Mouse (Mus musculus) midbrain, embryonic 16.5 days (tissue): ENCODE data around the gene Strip1. TPM values are rescaled to one million over a fixed set of nuclear protein-coding genes. Genes with fewer than 3 reads are reported as not detected.
"Not testable (repeated sequence)": the region's sequence is repeated elsewhere in the genome, so short reads cannot be mapped to it uniquely, and the experiment has no call there.

Experiments used
- ATAC-seq: fragments of 200-750 bp; cut with Nextera tagmentation; 2 replicates; pipeline ENCODE4 v1.8.0; 2017; ENCODE audit warnings: moderate TSS enrichment
- H3K27ac ChIP-seq: fragments of 300-500 bp; sonication (generic); 2 replicates; pipeline ENCODE4 v1.5.1; 2014; ENCODE audit warnings: mild to moderate bottlenecking, low read length, mixed read lengths
- H3K27me3 ChIP-seq: fragments of 300-500 bp; sonication (generic); 2 replicates; pipeline ENCODE4 v1.6.1; 2014; ENCODE audit warnings: low read depth, low read length, mixed read lengths; ENCODE audit not compliant: control insufficient read depth, insufficient read depth
- H3K36me3 ChIP-seq: fragments of 300-500 bp; sonication (generic); 2 replicates; pipeline ENCODE4 v1.6.1; 2014; ENCODE audit warnings: mild to moderate bottlenecking, low read length, moderate library complexity, mixed read lengths; ENCODE audit not compliant: control insufficient read depth, insufficient read depth
- H3K4me1 ChIP-seq: fragments of 300-500 bp; sonication (generic); 2 replicates; pipeline ENCODE4 v1.6.1; 2014; ENCODE audit warnings: mild to moderate bottlenecking, low read length, mixed read lengths; ENCODE audit not compliant: control insufficient read depth, insufficient read depth
- H3K4me2 ChIP-seq: fragments of 300-500 bp; sonication (generic); 2 replicates; pipeline ENCODE4 v1.6.1; 2014; ENCODE audit warnings: mild to moderate bottlenecking, low read length, mixed read lengths
- H3K4me3 ChIP-seq: fragments of 300-500 bp; sonication (generic); 2 replicates; pipeline ENCODE4 v1.5.1; 2014; ENCODE audit warnings: low read depth, mild to moderate bottlenecking, low read length, moderate library complexity, mixed read lengths
- H3K9ac ChIP-seq: fragments of 300-500 bp; sonication (generic); 2 replicates; pipeline ENCODE4 v1.6.1; 2014; ENCODE audit warnings: low read depth, low read length, mixed read lengths
- H3K9me3 ChIP-seq: fragments of 300-500 bp; sonication (generic); replicated peaks from 2 replicates; pipeline ENCODE4 v1.6.1; 2014; ENCODE audit warnings: mild to moderate bottlenecking, low read length, mixed read lengths; ENCODE audit not compliant: control insufficient read depth, poor library complexity, severe bottlenecking
- WGBS: fragments of 180-500 bp; shearing (Covaris S2); extraction: QIAGEN DNeasy Blood & Tissue Kit; methylation state at CpG from one replicate; pipeline ENCODE4 v1.1.7; 2014; 5-methylcytosine and 5-hydroxymethylcytosine counted together
- polyA plus RNA-seq: library from polyadenylated mRNA; unstranded; fragments of >200 nt; fragmentation: Nextera tagmentation; extraction: Ambion mirVana; gene quantifications from 2 replicates; pipeline ENCODE4 v1.2.1, GENCODE M21; 2015

The Strip1 gene
- polyA plus RNA-seq, 1 experiment from 2014 or later: 154 TPM

- Histone ChIP-seq H3K9ac (no peak overlapping the region), H3K4me3 (no peak overlapping the region), H3K4me2 (no peak overlapping the region), H3K4me1 (no peaks in the 10 kb centered on the region), H3K9me3 (no peaks in the 10 kb centered on the region), H3K27ac (no peak overlapping the region), H3K36me3 (peaks cover 13% of the 10 kb centered on the region), H3K27me3 (no peaks in the 10 kb centered on the region)
- ATAC-seq: no peak
- WGBS: 96% methylated on average over 2 of the region's 2 CpGs
Measured at GRCm38 (mm10) chr3:107656151-107656550, 24.7 kb upstream of the Strip1 start.

GRCm38 (mm10) chr3:107655491-107655890 is 24.0 kb upstream of the Strip1 start:
- Histone ChIP-seq H3K4me3 (no peak overlapping the region), H3K4me1 (no peaks in the 10 kb centered on the region), H3K27me3 (no peaks in the 10 kb centered on the region), H3K4me2 (no peak overlapping the region), H3K9me3 (no peaks in the 10 kb centered on the region), H3K36me3 (peaks cover 9% of the 10 kb centered on the region), H3K9ac (no peak overlapping the region), H3K27ac (no peak overlapping the region)
- ATAC-seq: no peak
- 84% methylated on average over 3 of the region's 3 CpGs for WGBS

- 89% methylated on average over 3 of the region's 3 CpGs for WGBS
- no peak for ATAC-seq
Measured at GRCm38 (mm10) chr3:107654861-107655260, 23.4 kb upstream of the Strip1 start.

GRCm38 (mm10) chr3:107652968-107653367 is 21.5 kb upstream of the Strip1 start:
- Histone ChIP-seq H3K4me1 (no peaks in the 10 kb centered on the region), H3K9ac (no peak overlapping the region), H3K36me3 (no peaks in the 10 kb centered on the region), H3K4me3 (no peak overlapping the region), H3K4me2 (no peak overlapping the region), H3K27ac (no peak overlapping the region), H3K9me3 (no peaks in the 10 kb centered on the region), H3K27me3 (no peaks in the 10 kb centered on the region)
- 99% methylated on average over 3 of the region's 3 CpGs for WGBS
- ATAC-seq: no peak

More at GRCm38 (mm10) chr3:107654861-107655260, 23.4 kb upstream of the Strip1 start:
- Histone ChIP-seq H3K27ac (no peak overlapping the region), H3K4me2 (no peak overlapping the region), H3K4me1 (no peaks in the 10 kb centered on the region), H3K27me3 (no peaks in the 10 kb centered on the region), H3K36me3 (peaks cover 5% of the 10 kb centered on the region; the same call in 1 of the 2 replicates), H3K4me3 (no peak overlapping the region), H3K9ac (no peak overlapping the region), H3K9me3 (no peaks in the 10 kb centered on the region)

GRCm38 (mm10) chr3:107650276-107650675 is 18.8 kb upstream of the Strip1 start:
- H3K9ac ChIP-seq, H3K9me3 ChIP-seq, H3K27me3 ChIP-seq, H3K36me3 ChIP-seq, ATAC-seq, H3K4me3 ChIP-seq, H3K27ac ChIP-seq, H3K4me2 ChIP-seq, H3K4me1 ChIP-seq: not testable (repeated sequence)
- WGBS: 83% methylated on average over 5 of the region's 5 CpGs

GRCm38 (mm10) chr3:107646947-107647346 is 15.5 kb upstream of the Strip1 start:
- Histone ChIP-seq H3K27ac (no peak overlapping the region), H3K4me3 (no peak overlapping the region), H3K4me2 (no peak overlapping the region), H3K27me3 (no peaks in the 10 kb centered on the region), H3K4me1 (no peaks in the 10 kb centered on the region), H3K9me3 (no peaks in the 10 kb centered on the region), H3K36me3 (no peaks in the 10 kb centered on the region), H3K9ac (no peak overlapping the region)
- no peak for ATAC-seq
- 94% methylated on average over 3 of the region's 3 CpGs for WGBS

- H3K4me1 ChIP-seq: no peaks in the 10 kb centered on the region
- WGBS: 72% methylated on average over 5 of the region's 5 CpGs
- H3K4me3 ChIP-seq: no peak overlapping the region
- no peaks in the 10 kb centered on the region for H3K27me3 ChIP-seq
- H3K9me3 ChIP-seq: no peaks in the 10 kb centered on the region
- no peak for ATAC-seq
- H3K9ac ChIP-seq: no peak overlapping the region
- no peak overlapping the region for H3K27ac ChIP-seq
- H3K4me2 ChIP-seq: no peak overlapping the region
- no peaks in the 10 kb centered on the region for H3K36me3 ChIP-seq
Measured at GRCm38 (mm10) chr3:107637606-107638172, 6.2 kb upstream of the Strip1 start.

- H3K4me1 ChIP-seq: no peaks in the 10 kb centered on the region
- H3K9ac ChIP-seq: no peak overlapping the region
- H3K27me3 ChIP-seq: no peaks in the 10 kb centered on the region
- ATAC-seq: no peak
- no peak overlapping the region for H3K4me2 ChIP-seq
- no peaks in the 10 kb centered on the region for H3K9me3 ChIP-seq
- no peak overlapping the region for H3K4me3 ChIP-seq
- WGBS: 76% methylated on average over 3 of the region's 3 CpGs
- H3K27ac ChIP-seq: no peak overlapping the region
- no peaks in the 10 kb centered on the region for H3K36me3 ChIP-seq
Measured at GRCm38 (mm10) chr3:107636236-107636635, 4.7 kb upstream of the Strip1 start.

GRCm38 (mm10) chr3:107635836-107636235 is 4.3 kb upstream of the Strip1 start:
- Histone ChIP-seq H3K36me3 (no peaks in the 10 kb centered on the region), H3K27me3 (no peaks in the 10 kb centered on the region), H3K27ac (no peak overlapping the region), H3K9ac (no peak overlapping the region), H3K4me1 (no peaks in the 10 kb centered on the region), H3K4me3 (no peak overlapping the region), H3K9me3 (no peaks in the 10 kb centered on the region), H3K4me2 (no peak overlapping the region)
- WGBS: 56% methylated on average over 8 of the region's 8 CpGs
- no peak for ATAC-seq
